Mouse (Mus musculus) adrenal gland, adult 8-10 months (tissue): ENCODE results near the gene Kalrn. TPM values are rescaled to one million over a fixed set of nuclear protein-coding genes. Genes with fewer than 3 reads are reported as not detected.

ENCODE experiments used
- DNase-seq: peaks from one replicate; pipeline ENCODE4 v3.0.0; 2022
- total RNA-seq, 4 experiments: library from RNA; stranded (reverse); gene quantifications; 2 replicates each; pipeline ENCODE4 v1.2.4; 2022

Kalrn gene
- total RNA-seq, 4 experiments from 2014 or later = 11.2 to 18.8 (median 13.0) TPM

DNA sequence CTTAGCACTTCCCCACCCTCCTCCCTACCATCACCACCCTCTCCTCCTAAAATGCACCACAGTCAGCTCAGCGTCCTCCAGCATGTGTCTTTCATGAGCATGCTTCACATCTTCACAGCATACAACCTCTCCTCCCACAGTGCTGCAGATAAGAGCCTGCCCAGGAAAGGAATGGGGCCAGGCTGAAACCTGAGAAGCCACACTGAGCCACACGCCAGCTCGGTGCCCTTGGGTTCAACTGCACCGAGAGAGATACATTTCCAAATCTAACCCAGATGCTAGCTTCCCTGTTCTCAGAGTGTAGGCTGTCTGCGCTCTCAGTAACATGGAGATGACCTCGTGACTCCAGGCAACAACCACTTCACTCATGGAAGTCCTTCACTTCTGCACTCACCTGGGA, 151.9 kb downstream of the Kalrn start:
- DNase-seq = no peak

DNA sequence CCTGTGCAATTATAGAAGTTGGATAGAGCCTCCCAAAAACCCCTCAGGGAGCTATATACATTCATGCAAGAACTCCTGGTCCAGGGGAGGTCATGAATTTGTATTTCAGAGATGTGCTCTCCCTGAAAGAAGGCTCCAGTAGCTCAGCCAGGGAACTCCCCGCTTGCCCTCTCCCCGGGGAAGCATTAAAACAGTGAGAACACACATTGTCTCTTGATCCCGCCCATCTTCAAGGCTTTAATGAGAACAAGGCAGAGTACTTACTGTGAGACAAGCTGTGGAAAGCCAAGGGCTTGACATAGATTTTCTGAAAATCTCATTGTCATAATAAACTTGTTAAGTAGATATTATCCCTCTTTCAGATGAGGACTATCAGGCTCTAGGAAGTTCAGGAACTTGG, 155.4 kb downstream of the Kalrn start:
- DNase-seq = no peak

DNA sequence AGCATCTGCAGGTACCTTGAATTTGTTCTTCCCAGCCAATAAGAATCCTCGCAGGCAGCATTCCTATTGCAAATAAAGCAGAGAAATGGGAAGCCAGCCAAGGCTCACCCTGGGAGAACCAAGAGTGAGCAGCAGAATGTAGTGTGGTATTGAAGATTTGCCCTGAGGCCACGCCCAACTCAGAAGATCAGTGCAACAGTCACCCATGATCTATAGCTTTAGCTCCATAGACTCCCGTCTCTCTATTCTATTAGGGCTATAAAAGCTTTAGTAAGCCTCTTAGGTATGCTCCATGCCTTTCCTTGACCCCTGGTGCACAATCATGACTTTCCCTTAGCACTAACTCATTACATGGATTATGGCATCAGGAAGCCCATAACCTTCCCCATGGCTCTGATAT, 155.9 kb downstream of the Kalrn start:
- no peak for DNase-seq

DNA sequence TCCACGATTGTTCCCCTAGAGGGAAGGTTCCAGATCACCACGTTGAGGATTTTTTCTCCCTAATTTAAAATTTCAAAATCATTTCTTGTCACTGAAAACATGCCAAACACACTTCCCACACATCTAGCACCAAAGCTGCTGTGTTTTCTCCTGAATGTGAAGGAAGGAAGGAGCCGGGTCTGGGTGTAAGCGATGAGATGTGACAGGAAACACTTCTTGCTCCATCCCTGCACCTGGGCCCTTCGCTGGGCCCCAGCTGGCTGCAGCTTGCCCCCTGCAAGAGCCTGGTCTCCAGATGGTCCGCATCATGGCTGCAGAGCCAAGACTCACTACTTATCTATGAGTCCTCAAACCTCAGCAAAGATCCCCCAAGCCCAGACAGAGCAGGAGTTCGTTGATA, 158.8 kb downstream of the Kalrn start:
- no peak for DNase-seq

DNA sequence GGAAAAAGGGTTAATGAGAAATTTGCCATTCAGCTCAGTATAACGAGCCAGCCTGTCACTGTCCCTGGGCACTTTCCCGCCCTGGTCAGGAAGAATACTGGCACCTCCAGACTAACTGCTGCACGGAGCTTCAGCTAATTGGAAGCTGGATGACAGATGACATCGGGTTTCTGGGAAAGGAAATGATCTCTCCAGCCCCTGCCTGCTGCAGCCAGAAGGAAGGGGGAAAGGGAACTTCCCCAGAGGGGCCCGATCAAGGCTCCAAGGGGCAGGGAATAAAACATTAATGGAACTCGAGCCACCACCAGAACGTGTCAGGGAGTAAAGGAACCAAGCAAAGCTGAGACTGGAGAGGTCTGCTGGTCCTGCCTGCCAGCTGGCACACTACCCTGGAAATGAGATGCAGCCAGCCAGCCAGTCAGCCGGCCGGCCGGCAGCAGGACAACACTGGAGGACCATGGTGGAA, 159.4 kb downstream of the Kalrn start:
- DNase-seq = no peak

DNA sequence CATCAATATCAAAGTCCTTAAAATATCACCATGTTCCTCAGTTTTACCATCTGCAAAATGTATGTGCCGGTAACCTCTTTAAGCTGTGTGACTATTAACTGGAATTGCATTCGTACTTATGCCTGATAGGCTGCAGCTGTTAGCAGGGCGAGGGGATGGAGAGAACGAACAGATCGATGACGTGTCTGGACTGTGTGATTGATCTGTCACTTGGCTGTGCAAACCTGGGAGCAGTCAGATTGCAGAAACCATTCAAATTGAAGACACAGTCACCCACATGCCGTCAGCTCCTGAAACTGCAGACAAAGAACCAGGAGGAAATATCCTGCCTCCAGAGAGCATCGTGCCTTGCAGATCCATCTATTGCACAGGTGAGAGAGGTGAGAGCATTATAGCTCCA, 166.3 kb downstream of the Kalrn start:
- no peak for DNase-seq

DNA sequence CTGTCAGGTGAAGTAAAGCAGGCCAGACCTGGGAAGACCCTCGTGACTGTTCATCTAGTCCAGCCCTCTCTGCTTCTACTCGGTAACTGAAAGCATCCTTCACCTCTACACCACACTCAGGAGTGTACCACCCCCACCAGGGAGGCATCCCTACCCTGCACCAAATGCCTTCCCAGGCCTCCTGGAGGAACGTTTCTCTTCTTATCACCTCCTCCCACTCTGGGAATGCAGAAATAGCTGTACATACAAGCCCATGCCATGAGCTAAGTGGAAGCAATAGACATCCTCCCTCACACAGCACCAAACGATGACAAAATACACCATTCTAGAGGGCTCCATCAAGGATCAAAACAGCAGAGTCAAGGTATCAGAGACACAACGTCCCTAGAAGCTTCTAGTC, 168.2 kb downstream of the Kalrn start:
- DNase-seq = no peak

DNA sequence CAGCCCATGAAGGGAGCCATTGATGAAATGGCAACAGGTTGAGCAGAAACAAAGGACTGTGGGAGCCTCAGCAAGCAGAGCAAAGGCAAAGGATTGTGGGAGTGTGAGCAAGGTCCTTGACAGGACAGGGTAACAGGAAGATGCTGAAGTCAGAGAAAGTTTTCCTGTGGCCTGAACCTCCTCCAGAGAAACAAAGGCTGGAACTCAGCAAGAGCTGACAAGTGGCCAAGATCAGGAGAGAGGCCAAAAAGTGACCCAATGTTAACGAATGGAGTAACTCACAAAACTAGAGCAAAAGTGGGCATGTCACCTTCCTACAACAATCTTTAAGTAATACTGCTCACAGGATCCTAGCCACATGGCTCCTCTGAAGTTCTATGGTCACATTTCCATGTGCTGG, 172.1 kb downstream of the Kalrn start:
- no peak for DNase-seq

DNA sequence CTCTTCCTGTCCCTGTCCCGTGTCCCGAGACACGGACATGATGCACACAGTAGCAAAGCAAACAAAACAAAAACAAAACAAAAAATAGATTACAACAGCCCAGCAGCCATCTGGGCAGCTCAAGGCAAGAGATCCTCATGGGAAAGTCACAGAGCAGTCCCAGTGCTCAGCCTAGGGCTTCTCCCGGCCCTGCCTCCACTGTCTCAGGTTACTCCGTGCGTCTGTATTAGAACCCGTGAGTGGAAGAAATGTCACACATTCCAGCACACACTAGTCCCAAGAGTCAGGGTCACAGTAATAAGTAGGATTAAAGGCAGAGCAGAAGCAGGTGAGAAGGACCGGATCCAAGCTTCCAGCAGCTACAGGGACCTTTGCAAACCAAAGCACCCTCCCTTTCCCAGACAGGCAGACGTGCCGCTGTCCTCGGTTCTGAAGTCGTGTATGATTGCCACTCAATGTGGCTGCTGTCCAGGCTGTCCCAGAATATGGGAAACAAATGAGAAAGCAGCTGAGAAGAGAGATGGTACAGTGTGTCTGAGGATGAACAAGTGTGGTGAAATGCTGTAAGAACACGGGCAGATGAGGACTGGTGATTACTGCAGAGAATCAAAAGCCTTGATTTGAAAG, 173.1 kb downstream of the Kalrn start:
- DNase-seq = peak; percentile 17

DNA sequence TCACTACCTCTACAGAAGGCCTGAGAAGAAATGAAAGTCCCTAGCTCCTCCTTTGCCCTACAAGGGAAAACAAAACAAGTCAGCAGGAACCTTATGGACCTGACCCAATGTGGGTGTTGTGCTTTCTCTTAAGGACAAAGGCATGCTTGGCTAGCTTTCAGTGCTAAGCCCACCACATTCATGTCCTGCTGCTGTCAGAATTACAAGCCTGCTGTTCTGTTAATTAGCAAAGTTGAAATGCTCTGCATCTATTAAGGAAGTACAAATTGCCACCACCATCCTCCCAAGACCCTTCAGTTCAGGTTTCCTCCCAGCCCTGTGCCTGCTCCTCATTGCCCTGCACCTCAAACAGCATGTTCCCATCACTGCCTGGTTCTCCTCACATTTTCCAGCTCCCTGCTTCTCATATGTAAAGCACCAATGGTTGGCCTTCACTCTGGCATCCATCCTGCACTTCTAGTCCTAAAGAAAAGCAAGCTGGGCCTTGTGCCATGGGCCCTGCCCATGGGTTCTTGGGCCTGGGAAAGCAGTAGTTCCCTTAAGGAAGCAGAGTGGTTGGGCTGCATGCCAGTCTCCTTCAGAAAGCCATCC, 178.0 kb downstream of the Kalrn start:
- DNase-seq = no peak

DNA sequence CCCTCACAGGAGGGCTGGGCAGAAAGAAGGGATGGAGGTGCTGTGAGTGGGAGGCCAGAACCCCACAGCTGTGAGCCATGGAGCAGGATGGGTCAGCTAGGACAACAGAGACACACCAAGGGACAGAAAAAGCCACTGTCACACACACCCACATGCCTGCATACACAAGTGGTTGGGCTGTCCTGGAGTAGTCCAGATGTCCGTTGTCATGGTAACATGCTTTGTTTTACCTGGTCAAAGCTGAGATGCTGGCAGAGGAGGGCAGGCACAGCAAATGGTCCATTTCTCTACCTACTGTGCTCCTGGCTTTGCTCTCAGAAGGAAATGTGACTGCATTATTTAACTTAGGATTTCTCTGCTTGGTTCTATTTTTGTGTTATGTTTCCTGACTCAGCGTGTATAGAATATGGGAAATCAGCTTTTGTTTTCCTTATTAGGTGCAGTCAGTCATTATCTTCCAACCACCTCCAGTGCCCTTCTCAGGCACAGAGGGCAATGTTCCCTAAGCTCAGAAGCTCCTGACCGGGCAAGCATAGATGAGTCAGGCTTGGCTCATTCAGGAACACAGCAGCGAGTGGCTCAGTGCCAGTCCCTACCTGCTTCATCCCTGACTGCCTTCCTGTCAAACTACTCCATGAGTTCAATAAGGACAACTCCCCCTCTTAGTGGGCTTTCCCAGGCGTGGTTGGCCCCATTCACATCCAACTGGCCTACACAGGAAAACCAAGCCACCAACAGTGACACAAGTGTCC, 183.6 kb downstream of the Kalrn start:
- no peak for DNase-seq

DNA sequence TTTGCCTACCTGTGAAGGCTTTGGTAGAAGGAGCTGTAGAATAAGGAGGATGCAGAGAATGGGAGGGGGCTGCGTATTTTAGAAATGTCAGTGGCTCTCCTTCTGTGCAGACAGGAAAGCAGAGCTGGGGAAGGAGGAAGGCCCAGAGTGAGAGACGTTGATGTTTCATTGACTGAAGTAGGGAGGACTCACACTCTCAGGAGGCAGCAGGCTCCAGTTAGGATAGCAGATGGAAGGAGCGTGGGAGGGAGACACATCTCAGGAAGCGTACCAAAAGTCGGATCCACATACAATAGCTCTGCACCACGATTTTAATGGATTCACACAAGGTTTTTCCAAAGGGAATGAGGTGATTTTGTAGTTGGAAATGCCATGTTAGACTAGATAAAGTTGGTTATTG, 184.5 kb downstream of the Kalrn start:
- no peak for DNase-seq

DNA sequence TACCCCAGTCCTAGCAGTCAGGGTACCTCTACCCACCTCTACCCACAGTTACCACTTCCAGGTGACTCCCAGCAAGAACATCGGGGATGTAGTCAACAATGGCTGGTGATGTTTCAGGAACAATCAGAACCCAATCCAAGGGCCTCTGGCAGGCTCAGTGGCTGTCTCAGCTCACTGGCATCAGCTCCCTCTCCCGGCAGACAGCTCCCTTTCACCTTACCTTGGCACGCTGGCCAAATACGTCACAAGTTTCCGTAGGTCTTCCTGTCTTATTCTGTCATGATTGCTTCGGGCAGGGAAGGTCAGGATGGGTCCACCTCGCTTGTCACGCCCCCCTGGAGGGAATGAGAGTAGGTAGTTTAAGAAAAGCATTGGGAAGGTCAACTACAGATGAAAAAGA, 188.3 kb downstream of the Kalrn start:
- no peak for DNase-seq

DNA sequence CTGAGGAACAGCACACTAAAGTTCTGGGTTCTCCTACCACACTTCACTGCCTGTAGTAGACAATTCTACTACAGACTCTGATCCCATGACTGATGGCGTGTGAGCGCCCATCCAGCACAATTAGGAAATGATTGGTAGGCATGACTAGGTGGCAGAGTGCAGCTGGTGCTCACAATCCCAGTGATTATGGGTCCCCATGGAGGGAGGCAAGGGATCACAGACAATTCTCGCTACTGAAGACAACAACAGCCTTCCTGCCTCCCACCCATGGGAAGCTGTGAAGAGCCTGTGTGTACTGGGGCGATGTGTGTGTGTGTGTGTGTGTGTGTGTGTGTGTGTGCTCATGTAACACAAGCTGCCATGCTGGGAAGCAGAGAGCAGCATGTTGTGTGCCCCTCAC, 190.3 kb downstream of the Kalrn start:
- no peak for DNase-seq

DNA sequence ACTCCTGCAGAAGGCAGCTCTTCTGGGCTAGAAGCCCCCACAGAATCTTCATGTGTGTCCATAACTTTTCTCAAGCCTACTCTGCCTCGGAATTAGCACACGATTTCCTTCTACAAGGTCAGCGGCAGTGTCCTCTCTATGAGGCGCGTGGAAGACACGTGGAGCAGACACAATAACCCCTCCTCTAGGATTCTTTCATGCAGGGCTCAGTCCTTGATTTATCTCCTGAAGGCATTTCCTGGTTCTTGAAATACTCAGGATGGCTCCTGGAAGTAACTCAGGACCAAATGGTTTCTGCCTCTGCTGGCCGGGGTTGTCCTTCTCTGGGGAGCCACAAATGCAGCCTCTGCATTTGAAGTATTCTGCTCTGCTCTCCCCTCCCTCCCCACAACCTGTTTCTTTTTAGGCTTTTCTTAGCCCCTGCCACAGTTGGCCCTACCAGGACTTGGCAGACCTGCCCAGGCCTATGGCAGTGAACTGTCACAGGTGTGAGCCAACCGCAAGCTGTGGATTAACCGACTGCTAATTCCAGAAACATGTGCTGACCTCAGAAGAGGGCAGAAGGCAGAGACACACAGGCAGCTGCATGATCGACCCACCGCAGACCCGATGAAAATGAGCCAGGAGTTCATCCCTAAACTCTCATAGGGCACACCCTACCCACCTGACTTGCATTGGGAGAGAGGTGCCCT, 197.0 kb downstream of the Kalrn start:
- DNase-seq = no peak

DNA sequence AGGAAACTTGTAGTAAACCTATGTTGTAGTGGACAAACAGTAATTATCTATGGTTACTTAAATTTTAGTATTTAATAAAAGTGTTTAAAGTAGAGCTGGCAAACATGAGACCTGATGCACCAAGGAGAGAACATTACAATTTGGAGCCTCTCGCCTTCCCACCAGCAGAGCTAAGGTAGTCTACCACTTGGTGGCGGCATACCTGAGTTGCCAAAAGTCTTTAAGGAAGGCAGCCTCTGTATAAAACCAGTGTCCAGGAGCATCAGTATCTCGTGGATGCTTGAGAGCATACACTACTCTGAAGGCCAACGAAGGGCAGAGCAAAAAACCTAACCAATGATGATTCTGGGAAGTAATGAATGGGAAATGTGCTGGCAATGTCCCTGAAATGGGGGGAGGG, 199.8 kb downstream of the Kalrn start:
- no peak for DNase-seq

DNA sequence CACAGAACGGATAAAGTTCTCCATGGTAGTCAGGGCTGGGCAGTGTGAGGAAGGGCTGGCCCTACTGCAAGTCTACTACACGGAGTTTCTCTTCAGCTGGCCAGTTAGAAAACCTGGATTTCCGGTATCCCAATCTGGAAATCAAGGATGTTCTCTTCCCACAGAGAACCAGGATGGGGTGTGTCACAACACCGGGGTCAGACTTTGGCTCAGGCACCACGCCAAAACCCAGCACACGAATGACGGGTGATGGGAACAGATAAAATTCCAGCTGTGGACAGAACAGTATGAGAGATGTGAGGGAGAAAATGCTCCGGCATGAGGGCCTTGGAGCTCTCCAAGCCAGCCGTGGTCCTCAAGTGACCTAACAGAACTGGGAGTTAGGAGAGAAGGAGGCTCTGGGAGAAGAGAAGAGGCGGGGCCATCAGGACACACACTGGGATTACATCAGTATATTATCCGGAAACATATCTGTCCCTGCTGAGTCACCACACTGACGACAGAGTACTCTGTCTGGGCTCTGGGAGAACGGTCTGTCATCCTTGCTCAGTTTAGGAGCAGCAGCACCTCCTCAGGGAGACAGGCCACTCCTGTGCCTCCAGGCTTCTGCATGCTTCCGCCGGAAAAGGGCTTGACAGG, 201.1 kb downstream of the Kalrn start:
- peak; percentile 56 for DNase-seq

DNA sequence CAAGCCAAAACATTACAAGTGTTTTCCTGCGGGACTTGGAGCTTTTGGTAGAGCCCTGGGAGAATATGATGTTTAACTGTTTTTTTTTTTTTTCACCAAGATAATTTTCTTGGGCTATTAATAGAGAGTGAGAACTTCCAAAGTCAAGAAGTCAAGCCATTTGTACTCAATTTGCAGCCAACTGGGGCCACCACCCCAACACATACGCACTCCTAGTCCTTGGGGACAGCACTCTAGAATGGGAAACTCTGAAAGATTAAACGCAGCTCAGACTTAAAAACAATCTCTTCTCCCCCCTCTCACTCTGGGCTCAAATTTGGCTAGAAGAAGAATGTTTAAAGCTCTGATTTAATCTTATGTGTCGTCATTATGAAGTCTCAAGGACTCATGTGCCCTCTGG, 214.1 kb downstream of the Kalrn start:
- DNase-seq = no peak

DNA sequence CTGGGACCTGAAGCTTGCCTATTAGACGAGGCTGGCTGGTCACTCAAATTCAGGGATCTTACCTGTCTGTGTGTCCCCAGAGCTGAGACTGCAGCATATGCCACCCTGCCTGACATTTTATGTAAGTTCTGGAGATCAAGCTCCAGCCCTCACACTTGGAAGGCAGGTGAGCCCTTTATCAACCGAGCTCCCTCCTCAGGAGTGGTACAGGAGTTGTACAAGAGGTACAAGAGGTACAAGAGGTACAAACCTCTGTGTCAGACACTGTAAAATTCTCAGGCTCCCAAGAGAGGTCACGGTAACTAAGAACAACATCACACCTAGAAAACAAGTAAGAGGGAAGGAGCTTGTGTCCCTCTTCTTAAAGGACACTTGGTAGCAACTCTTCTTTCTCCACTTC, 217.8 kb downstream of the Kalrn start:
- no peak for DNase-seq

DNA sequence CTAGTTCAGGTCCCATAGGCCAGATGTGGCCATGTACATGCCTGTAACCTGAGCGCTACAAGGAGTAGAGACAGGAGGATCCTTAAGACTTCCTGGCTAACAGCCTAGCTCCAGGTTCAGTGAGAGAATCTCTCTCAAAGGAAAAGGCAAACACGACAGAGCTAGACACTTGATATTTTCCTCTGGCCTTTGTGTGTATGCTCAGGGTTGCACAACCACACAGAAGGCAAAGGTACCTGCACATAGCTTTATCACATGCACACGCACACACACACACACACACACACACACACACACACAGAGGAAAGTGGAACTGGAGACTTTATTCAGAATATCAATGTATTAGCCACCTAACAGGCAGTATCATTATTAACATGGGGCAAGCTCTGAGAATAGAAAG, 219.3 kb downstream of the Kalrn start:
- DNase-seq = no peak

DNA sequence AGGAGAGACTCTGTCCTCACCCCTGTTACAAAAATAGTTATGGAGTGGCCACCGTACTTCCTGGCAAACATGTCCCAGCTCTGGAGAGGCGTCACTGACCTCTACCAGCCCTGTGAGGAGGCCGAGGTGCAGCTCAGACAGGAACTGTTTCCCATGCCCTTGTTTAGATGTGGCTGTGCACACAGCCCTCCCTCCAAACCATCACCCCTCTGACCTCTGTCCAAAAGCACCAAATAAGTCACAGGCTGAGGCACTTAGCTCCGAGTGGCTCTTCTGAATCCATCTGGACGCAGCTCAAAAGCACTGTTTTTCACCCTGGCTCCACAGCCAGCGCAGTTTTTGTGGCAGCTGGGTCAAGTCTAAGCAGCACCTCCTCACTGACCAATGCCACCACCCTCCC, 220.6 kb downstream of the Kalrn start:
- DNase-seq = peak; percentile 56

DNA sequence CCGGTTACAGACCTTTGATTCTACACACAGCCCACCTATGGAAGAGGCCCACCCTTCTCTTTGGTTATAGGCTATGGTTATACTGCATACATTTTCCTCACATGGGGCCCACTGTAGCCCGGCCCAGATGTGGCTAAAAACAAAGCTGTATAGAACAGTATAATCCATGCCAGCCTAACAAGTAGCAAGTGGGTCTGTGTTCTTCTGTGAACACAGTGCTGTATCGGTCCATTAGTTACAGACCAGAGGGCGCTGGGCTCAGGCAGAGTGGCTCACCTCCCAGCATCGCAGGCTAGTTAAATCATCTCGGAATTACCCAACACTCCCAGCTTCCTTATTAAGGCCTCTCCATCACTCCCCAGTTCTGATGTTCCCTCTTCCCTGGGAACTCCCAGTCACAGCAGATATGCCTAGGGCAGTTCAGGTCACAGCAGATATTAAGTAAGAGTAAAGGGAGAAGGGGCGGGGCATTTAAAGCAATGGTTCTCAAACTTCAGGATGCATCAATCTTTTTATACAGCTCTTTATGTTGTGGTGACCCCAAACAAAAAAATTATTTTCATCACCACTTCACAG, 221.7 kb downstream of the Kalrn start:
- DNase-seq = no peak

DNA sequence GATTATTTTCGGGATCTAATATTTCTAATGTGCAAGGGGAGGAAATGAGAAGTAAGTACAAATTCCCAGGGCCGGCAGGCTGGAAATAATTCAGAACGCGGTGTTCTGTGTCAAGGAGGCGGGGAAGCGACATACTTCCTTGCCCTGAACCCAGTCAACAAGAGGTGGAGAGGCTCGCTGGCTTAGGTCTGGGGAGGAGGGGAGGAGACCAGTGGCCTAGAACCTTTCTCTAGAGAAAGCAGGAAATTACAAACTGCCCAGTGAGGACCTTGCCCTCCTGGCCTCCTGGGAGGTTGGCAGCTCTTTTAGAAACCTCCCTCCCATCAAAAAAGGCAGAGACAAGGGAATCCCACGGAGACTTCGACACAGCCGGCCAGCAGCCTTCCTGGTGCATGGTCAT, 225.8 kb downstream of the Kalrn start:
- peak; percentile 47 for DNase-seq
